Mouse (Mus musculus) T-helper 2 cell (primary cell): ENCODE measurements around the gene A530084C06Rik.

Source experiments
- in situ Hi-C: fragments of 300-600 bp; cut with MboI, MseI; formaldehyde crosslinking; loops from one replicate; pipeline ENCODE4 v1.15.1; 2025; ENCODE audit warnings: high pct_unique_total_duplicates

A530084C06Rik gene

GRCm38 (mm10) chr13:31546784-31547183, 12.3 kb downstream of the A530084C06Rik start:
- in situ Hi-C loops: no loop called here

DNA sequence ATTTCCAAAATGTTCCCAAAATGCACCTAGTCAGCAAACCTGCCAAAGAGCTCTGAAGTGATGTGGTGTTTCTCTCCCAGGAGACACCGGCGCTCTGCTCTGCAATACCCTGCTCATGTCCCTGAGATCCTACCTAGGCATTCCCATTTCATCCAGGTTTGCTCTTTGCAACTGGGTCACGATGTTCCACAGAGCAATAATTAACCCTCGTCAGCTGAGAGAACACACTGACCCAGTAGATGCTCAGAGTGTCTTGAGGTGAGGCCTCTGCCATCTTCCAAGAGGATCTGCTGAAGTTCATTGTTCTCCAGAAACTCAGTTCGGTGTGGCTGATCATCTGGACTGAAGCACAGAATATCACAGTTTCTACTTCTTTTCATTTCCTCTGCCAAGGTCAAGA, 16.1 kb downstream of the A530084C06Rik start:
- in situ Hi-C loops: no loop called here

DNA sequence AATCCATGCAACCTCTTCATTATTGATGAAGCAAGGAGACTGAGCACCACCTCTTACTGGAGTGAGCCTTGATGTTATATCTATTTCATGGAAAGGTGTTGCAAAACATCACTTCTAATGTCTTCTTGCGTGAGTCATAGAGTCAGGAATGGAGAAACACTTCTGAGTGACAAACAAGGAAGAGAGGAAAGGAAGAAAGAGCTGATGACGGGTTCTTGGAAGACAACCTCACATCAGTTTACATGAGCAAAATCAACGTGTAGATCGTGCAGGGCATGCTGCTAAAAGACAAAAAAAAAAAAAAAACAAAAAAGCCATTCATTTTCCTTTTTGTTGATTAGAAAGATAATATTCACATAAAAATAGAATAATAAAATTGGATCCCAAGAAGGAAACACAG, 24.4 kb downstream of the A530084C06Rik start:
- in situ Hi-C loops: no loop called here

GRCm38 (mm10) chr13:31531651-31532061, 27.5 kb downstream of the A530084C06Rik start:
- in situ Hi-C loops: no loop called here

DNA sequence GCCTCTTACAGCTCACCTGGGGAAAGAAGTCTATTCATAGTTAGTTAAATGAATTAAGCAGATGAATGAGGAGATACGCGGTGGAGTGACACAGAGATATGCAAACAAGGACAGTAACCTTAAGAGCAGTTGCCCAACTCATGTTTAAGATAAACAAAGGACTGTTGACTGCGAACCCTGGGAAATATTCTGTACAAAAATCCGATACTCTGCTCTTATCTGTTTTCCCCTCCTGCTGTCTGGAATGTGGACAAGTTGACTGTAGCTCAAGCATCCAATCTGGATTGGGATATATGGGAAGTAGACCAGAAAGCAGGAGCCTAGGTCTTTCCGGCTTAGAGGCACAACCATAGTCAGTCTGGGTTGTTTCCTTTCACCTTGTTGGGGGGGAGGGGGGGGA, 27.9 kb downstream of the A530084C06Rik start:
- in situ Hi-C loops: no loop called here

- in situ Hi-C loops: loop anchor here (10.0 kb wide), 1 partner anchor 1240 kb away; no protein-coding TSS in a partner anchor
Measured at GRCm38 (mm10) chr13:31524976-31525375, 34.2 kb downstream of the A530084C06Rik start.

- in situ Hi-C loops: no loop called here
Measured at GRCm38 (mm10) chr13:31518971-31519370, 40.2 kb downstream of the A530084C06Rik start.

DNA sequence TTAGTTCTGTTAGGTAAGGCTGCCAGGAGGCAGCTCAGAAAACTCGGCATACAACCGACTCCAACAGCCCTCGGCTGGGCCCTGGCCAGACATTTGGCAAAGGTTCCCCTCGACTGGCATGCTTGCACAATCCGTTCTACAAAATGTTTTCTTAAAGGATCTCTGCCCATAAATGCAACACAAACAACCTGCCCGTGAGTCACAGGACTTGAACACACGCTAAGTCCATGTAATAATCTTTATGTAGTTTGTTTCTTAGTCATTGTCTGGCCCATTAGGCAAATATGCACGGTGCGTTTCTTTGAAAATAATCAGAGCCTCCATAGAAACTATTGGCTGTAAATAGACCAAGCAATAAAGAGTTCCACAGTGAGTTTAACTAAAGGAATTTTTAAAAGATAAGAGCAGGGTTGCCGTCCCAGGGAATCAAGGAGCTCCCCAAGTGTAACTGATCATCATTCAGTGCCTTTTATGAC, 40.7 kb downstream of the A530084C06Rik start:
- in situ Hi-C loops: no loop called here

DNA sequence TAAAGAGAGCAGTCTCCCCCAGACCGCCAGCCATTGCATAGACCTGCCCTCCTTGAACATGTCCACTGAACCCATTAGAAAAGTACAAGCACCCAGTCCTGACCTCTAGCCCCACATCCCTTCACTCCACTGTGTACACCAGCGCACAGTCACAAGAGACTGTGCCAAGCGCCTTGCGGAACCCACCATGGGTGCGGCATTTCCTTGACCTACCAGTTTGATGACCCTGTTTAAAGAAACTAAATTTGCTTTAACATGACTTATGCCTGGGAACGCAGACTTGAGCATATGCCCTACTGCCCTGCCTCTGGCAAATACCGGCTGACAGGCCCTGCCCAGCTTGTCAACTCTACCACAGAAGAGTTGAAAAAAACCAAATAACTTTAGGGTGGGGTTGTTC, 43.9 kb downstream of the A530084C06Rik start:
- in situ Hi-C loops: no loop called here

- in situ Hi-C loops: no loop called here
Measured at GRCm38 (mm10) chr13:31506494-31507167, 52.5 kb downstream of the A530084C06Rik start.
